Mouse (Mus musculus): ENCODE measurements around the gene Akap13.
A peak's percentile ranks its signal among the peaks of the same experiment; 100 is the strongest.
"Not testable (repeated sequence)": the region's sequence is repeated elsewhere in the genome, so short reads cannot be mapped to it uniquely, and the experiment has no call there.

Gene Akap13

DNA sequence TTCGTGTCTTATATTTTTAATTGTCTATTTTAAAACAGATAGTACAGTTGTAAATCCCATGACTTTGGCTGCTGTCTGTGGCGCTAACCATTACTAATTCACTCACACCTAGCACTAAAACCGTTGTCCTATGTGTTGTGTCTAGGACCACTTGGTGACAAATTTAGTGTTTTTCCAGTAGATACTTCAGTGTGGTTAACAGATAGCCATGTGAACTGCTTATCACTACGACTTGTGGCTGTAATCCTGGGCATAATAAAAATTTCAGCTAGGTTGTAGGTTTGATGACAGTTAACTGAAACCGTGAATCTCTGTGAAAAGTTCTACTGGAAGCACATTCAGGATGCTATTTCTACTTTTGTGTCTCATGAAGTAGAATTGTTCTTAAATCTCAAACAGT is 258.6 kb downstream of the Akap13 start:
- no peak for DNase-seq (ENCODE audit: low read depth, low spot score)

DNA sequence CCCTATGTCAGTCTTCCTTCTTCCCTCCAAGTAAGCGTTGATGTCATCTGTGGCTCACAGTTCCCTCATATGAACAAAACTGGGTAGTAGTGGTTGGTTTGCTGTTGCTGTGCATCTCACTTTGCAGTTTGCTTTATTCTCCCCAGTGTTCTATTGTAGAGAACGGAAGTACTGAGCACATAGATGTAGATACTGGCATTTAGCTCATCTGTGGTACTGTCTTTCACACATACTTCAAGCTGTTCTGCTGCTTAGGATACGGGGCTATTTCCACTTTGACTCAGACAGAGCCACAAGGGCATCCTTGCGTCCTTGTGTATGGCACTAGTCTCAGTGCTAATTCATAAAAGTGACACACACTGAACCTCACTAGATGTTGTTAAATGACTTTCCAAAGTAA is 259.7 kb downstream of the Akap13 start:
- peak; percentile 51 for DNase-seq (ENCODE audit: low read depth, low spot score)

DNA sequence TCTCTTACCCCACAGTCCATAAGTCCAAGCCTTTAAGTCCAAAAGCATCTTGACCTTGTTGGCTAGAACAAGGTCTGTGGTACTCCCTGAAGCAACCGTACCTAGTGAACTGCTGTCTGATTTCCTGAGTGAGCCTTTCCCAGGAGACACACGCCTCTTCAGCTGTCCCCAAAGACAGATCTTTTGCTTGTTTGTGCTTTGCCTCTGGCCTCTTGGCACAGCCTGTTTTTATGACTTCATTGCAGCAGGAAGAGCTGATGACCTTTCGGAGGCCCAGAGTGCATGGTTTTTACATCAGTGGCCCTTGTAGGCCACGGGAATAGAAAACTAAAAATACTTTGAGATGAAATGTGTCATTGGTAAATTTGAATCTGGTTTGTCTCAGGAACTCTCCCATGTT is 260.6 kb downstream of the Akap13 start:
- DNase-seq (ENCODE audit: low read depth, low spot score): no peak

- DNase-seq (ENCODE audit: low read depth, low spot score): no peak
Observed at GRCm38 (mm10) chr7:75717349-75717748, 262.0 kb downstream of the Akap13 start.

GRCm38 (mm10) chr7:75721302-75721701 is 266.0 kb downstream of the Akap13 start:
- DNase-seq (ENCODE audit: low read depth, low spot score): no peak

GRCm38 (mm10) chr7:75724012-75724411 is 268.7 kb downstream of the Akap13 start:
- DNase-seq (ENCODE audit: low read depth, low spot score): no peak

DNA sequence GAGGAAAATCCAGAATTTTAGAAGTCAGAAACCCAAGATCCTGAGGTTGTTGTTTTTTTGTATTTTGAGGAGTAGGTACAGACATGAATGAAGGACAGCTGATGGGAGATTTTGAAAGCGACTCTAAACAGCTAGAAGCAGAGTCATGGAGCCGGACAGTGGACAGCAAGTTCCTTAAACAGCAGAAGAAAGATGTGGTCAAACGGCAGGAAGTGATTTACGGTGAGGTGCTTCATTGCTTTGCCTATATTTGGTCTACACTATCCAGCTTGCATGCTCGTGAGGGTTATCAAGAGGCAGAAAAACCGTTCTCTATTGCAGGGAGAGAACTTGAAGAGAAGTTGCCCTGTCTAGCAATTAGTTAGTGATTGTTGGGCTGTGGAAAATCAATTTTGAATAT is 270.6 kb downstream of the Akap13 start:
- DNase-seq (ENCODE audit: low read depth, low spot score): no peak

DNA sequence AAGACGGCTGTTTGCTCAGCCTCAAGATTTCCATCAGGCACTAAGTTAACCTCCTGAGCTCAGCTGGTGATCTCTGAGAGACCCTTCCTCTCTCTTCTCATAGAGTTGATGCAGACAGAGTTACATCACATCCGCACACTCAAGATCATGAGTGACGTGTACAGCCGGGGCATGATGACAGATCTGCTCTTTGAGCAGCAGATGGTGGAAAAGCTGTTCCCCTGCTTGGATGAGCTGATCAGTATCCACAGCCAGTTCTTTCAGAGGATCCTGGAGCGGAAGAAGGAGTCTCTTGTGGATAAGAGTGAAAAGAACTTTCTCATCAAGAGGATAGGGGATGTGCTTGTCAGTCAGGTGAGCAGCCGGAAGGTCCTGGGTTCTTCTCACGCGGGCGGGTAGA is 271.5 kb downstream of the Akap13 start:
- DNase-seq (ENCODE audit: low read depth, low spot score): no peak

- DNase-seq (ENCODE audit: low read depth, low spot score): no peak
Observed at GRCm38 (mm10) chr7:75729652-75730051, 274.3 kb downstream of the Akap13 start.

DNA sequence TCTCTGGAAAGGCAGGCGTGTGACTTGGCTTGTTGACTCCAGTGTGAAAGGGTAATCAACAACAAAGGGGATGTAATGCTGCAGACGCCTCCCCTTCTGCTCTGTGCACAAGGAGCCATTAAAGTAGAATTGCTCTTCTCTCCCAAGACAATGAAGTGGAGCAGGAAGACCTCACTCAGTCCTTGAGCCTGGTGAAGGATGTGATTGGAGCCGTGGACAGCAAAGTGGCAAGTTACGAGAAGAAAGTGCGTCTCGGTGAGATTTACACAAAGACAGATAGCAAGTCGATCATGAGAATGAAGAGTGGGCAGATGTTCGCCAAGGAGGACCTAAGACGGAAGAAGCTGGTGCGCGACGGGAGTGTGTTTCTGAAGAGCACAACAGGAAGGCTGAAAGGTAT is 274.9 kb downstream of the Akap13 start:
- DNase-seq (ENCODE audit: low read depth, low spot score): no peak

DNA sequence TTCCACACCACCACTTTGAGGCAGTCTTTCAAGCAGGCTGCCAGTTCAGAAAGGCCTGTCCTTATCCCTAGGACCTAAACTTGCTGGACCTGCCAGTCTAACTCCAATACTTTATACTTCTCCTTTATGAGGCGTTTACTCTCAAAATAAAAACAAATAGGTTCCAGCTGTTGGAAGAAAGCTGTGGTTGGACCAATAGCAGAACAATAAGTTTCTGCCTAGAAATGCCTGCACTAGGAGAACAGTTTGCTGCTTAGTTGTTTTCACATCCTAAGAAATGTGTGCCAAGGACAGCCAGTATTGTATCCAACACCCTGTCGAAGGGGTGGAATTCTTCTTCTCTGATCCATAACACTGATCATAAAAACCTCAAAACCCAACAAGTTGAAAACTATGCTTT is 276.6 kb downstream of the Akap13 start:
- no peak for DNase-seq (ENCODE audit: low read depth, low spot score)

- DNase-seq (ENCODE audit: low read depth, low spot score): no peak
Observed at GRCm38 (mm10) chr7:75733166-75733565, 277.8 kb downstream of the Akap13 start.

- DNase-seq (ENCODE audit: low read depth, low spot score): peak; percentile 73
Observed at GRCm38 (mm10) chr7:75739075-75739725, 283.9 kb downstream of the Akap13 start.

DNA sequence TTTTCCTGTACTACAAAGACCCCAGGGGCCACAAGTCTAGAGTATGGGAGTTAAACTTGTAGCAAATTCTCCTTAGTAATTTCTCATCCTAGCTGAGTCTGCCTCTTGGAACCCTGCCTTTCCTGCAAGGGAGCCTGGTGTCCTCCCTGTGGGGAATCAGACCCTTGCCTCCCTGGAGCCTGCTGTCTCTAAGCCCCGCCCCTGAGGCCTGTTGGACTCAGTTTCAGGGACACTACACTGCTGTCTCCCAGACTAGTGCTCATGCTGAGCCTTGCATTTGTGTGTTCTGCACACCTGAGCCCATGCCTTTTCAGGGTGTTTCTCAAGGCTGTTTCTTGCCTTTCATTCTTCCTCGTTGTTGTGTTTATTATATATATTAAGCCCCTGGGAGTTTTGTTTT is 289.2 kb downstream of the Akap13 start:
- DNase-seq (ENCODE audit: low read depth, low spot score): no peak

GRCm38 (mm10) chr7:75744978-75745638 is 289.8 kb downstream of the Akap13 start:
- peak; percentile 35 for DNase-seq (ENCODE audit: low read depth, low spot score)

GRCm38 (mm10) chr7:75745969-75746368 is 290.6 kb downstream of the Akap13 start:
- not testable (repeated sequence) for DNase-seq (ENCODE audit: low read depth, low spot score)

GRCm38 (mm10) chr7:75750581-75750980 is 295.2 kb downstream of the Akap13 start:
- DNase-seq (ENCODE audit: low read depth, low spot score): no peak

DNA sequence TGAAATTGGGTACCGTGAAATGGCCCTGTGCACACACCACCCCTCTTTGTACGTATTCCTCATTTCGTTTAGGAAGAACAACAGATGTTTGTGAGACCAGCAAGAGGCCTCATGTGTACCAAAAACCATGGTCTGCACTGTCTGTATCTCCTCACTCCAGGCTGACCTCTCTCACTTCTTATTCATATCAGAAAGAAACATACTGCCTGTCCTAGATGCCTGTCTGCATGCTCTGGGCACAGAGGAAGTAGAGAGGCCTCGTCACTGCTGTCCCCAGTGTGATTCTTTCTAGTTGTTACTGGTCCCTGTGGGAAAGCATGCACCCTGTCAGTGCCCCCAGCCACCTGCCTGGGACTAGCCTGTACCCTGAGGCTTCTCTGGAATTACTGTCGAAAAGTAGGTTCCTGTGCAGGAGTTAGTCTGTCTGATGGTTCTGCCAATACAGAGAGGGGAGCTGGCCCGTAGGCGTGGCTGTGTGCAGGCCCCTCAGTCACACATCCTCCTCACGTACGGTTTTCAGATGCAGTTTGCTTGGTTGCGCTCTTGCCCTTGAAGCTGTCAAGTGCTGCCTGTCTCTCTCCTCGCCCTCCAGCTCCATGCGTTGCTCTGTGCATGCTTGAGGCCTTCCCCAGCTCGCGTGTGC is 295.9 kb downstream of the Akap13 start:
- DNase-seq (ENCODE audit: low read depth, low spot score): no peak

- DNase-seq (ENCODE audit: low read depth, low spot score): no peak
Observed at GRCm38 (mm10) chr7:75752442-75753191, 297.3 kb downstream of the Akap13 start.

DNA sequence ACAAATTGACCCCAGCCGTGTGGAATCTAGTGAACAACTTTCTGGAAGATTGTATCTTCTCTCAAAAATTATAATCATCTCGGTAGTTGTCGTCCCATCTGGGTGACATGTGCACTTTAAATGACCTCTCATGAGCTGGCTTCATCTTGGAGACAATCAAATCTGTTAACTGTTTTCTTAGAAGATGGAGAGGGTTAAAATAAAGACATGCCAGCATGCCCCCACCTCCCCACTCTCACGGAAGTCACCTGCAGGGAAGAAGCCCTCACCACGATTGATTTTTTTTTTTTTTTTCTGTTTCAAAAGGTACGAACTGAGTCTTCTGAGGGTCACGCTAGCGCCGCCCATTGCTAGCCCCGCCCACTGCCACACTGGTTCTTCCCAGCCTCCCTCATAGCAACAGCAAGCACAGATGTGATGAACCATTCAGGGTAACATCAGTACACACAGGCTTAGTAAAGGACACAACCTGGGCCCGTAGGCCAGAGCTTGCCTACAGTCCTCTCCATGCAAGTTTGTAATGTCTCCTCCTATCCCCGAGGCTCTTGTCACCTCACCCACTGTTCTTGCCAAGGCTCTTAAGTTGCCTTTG is 298.0 kb downstream of the Akap13 start:
- no peak for DNase-seq (ENCODE audit: low read depth, low spot score)

DNA sequence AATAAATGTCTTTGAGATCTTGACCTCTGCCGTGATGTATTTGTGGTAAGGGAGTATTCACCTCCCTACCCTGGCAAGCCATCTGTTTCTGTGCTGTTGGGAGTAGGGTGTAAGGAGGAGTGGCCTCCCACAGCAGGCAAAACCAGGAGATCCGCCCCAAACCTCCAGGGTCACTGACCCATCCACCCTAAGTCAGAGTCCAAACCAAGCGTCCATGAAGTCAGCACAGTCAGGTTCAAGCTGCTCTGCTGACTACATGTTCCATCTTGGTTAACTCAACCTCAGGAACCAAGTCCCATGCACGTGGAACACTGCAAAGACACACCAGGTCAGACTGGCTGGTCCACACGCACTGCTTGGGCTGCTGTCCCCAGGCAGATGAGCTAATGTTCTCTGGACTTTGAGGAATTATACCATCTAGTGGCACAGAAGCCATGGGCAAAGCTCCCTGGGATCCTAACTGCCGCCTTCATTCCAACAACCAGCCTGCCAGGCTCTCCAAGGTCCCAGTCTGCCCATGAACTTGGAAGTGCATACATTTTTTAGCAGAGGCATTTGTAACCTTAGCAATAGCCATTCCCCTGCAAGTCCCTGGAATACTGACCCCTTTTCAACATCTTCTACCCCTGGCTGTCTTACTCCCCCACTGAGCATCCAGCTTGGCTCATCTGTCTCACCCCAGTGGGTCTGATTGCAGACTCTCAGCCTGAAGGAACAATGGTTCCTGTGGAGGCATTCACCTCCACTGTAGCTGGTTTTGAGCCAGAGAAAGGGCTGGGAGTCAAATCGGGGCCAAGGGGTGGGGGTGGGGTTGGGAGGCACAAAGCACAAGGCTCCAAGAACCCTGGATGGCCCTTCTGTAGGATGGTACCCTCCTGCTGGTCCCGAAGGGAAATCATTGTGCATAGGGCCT is 299.5 kb downstream of the Akap13 start:
- DNase-seq (ENCODE audit: low read depth, low spot score): no peak

All from CD4-positive helper T cell, adult 2 months (primary cell).